Mouse (Mus musculus) spleen, adult 12 weeks (tissue): ENCODE measurements around the gene Depdc1a.
"Not testable (repeated sequence)": the region's sequence is repeated elsewhere in the genome, so short reads cannot be mapped to it uniquely, and the experiment has no call there.

Source experiments
- DNase-seq: peaks from one replicate; pipeline ENCODE4 v3.0.0; 2022; ENCODE audit warnings: low spot score

Gene Depdc1a

GRCm38 (mm10) chr3:159495243-159495801, at the start of gene Depdc1a:
TSS of gene Depdc1a (plus strand) at chr3:159495433.
- peak; percentile 86 for DNase-seq

- no peak for DNase-seq
Observed at GRCm38 (mm10) chr3:159470059-159470458, 25.2 kb upstream of the Depdc1a start.

- no peak for DNase-seq
Observed at GRCm38 (mm10) chr3:159475465-159475864, 19.8 kb upstream of the Depdc1a start.

- DNase-seq: no peak
Observed at GRCm38 (mm10) chr3:159477250-159477962, 17.8 kb upstream of the Depdc1a start.

- not testable (repeated sequence) for DNase-seq
Observed at GRCm38 (mm10) chr3:159494709-159495108, 524 bp upstream of the Depdc1a start.

- no peak for DNase-seq
Observed at GRCm38 (mm10) chr3:159508899-159509298, 13.7 kb downstream of the Depdc1a start.

GRCm38 (mm10) chr3:159528563-159528962, 33.3 kb downstream of the Depdc1a start:
- DNase-seq: no peak

- no peak for DNase-seq
Observed at GRCm38 (mm10) chr3:159548303-159548702, 53.1 kb downstream of the Depdc1a start.

GRCm38 (mm10) chr3:159550224-159550623, 55.0 kb downstream of the Depdc1a start:
- no peak for DNase-seq
